Mouse (Mus musculus): Measurements from ENCODE around the gene Aqp5. TPM values are rescaled to one million over a fixed set of nuclear protein-coding genes. Genes with fewer than 3 reads are reported as not detected.

Aqp5 gene
- polyA plus RNA-seq, 1 experiment from 2014 or later, result 0.86 TPM

DNA sequence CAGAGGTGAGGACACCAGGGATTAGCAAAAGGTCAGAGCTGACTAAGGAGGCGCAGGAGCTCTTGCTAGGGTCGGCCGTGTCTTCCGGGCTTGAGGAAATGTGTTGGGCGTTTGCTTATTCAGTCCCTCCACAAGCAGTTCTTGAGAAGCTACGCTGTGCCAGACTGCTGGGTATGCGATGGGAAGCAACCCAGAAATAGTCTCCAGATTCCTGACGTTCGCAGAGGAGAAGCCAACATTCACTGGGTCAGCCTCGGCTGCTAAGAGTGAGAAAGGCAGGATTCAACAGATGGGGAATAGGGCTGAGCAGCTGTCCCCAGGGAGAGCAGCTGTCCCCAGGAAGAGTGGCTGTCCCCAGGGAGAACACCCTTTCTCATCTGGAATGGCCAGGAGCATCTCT lies 21.5 kb upstream of the Aqp5 start:
- Histone ChIP-seq H3K27me3 (replicated peaks; ENCODE audit: control insufficient read depth, insufficient read depth, low read length) (no peaks in the 10 kb centered on the region), H3K36me3 (ENCODE audit: control insufficient read depth, insufficient read depth) (no peaks in the 10 kb centered on the region), H3K4me1 (replicated peaks; ENCODE audit: control insufficient read depth, insufficient read depth, low read length) (no peaks in the 10 kb centered on the region), H3K9me3 (ENCODE audit: control insufficient read depth, low read length) (no peaks in the 10 kb centered on the region), H3K4me2 (ENCODE audit: low read length) (no peak overlapping the region), H3K9ac (replicated peaks; ENCODE audit: low read depth, low read length) (no peak overlapping the region), H3K4me3 (replicated peaks; ENCODE audit: low read length) (no peak overlapping the region), H3K27ac (ENCODE audit: low read length) (no peak overlapping the region)
- 78% methylated on average over 10 of the region's 10 CpGs for WGBS
- no peak for ATAC-seq

DNA sequence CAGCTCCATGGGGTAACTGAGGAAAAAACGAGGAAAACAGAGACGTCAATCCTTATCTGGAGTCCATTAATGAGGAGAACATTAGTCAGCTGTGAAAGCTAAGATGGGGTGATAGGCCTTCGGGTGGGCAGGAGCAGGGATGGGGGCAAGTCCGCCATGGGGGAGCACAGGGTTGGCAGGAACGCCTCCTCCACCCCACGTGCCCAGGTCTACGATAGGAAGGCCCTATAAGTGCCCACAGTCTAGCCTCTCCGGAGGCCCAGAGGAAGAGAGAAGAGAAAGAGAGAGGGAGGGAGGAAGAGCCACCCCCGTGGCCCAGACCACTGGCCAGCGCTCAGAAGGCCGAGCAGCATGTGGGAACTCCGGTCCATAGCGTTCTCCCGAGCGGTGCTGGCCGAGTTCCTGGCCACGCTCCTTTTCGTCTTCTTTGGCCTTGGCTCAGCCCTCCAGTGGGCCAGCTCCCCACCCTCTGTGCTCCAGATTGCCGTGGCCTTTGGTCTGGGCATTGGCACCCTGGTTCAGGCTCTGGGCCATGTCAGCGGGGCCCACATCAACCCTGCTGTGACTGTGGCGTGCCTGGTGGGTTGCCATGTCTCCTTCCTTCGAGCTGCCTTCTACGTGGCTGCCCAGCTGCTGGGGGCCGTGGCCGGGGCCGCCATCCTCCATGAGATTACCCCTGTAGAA lies 11.6 kb upstream of the Aqp5 start, which contains the start of gene Aqp2:
Gene Aqp2, plus strand, starts transcription at position 254 of the 684 bp plus-strand sequence.
- Histone ChIP-seq H3K4me3 (replicated peaks; ENCODE audit: low read length) (no peak within 1 kb of the TSS), H3K9ac (replicated peaks; ENCODE audit: low read depth, low read length) (no peak within 1 kb of the TSS), H3K27ac (ENCODE audit: low read length) (no peak within 1 kb of the TSS), H3K4me2 (ENCODE audit: low read length) (no peak within 1 kb of the TSS), H3K4me1 (replicated peaks; ENCODE audit: control insufficient read depth, insufficient read depth, low read length) (peaks cover 12% of the 10 kb centered on the region), H3K9me3 (ENCODE audit: control insufficient read depth, low read length) (no peaks in the 10 kb centered on the region), H3K27me3 (replicated peaks; ENCODE audit: control insufficient read depth, insufficient read depth, low read length) (peaks cover 22% of the 10 kb centered on the region), H3K36me3 (ENCODE audit: control insufficient read depth, insufficient read depth) (no peaks in the 10 kb centered on the region)
- WGBS, result 84% methylated on average over 26 of the region's 26 CpGs
- no peak for ATAC-seq

- H3K9ac ChIP-seq (replicated peaks; ENCODE audit: low read depth, low read length), result peak overlapping the region; percentile 56
- H3K27me3 ChIP-seq (replicated peaks; ENCODE audit: control insufficient read depth, insufficient read depth, low read length), result peaks cover 63% of the 10 kb centered on the region
These were observed 6.9 kb upstream of the Aqp5 start for GRCm38 (mm10) chr15:99583463-99584344.

DNA sequence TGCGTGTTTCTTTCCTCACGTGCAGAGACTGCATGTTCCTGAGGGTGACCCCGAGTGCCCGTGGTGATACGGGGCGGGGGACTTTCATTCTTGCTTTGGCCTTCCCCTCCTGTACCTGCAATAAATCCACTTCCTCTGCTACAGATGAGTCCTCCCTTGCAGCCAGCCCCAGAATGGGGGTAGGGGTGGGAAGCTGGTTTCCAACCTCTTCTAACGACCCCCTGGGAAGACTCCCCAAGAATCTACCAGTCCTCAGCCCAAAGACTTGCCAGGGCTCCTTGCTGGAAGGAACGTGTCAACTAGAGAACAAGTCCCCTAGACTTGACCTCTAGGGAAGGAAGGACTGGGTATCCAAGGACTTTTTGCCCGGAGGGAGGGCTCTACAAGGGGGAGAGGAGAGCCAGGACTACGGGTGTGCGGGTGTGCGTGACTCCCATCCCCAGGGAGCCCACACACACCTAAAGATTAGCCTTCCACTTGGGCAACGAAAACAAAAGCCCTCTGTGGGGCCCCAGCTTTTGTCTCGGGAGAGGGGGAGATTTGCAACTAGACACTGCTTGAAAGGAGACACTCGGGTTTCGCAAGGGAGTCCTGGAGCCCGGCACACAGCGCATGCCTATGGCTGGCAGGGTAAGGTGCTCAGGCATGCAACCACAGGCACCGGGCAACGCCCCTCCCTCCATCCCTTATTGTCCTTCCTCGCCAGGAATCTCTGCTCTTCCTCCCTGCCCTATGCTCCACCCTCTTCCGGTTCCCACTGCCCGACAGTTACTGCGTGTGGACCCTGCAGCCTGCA lies 6.0 kb upstream of the Aqp5 start:
- whole genome bisulfite sequencing, result 2% methylated on average over 24 of the region's 24 CpGs
- no peaks in the 10 kb centered on the region for H3K9me3 ChIP-seq (ENCODE audit: control insufficient read depth, low read length)
- H3K4me1 ChIP-seq (replicated peaks; ENCODE audit: control insufficient read depth, insufficient read depth, low read length), result peaks cover 23% of the 10 kb centered on the region
- H3K9ac ChIP-seq (replicated peaks; ENCODE audit: low read depth, low read length), result peak overlapping the region; percentile 12; the same call in 1 of the 2 replicates
- H3K27ac ChIP-seq (ENCODE audit: low read length), result no peak overlapping the region
- no peak for ATAC-seq
- peaks cover 72% of the 10 kb centered on the region for H3K27me3 ChIP-seq (replicated peaks; ENCODE audit: control insufficient read depth, insufficient read depth, low read length)
- H3K4me3 ChIP-seq (replicated peaks; ENCODE audit: low read length), result peak overlapping the region; percentile 10
- H3K4me2 ChIP-seq (ENCODE audit: low read length), result peak overlapping the region; percentile 35
- H3K36me3 ChIP-seq (ENCODE audit: control insufficient read depth, insufficient read depth), result no peaks in the 10 kb centered on the region

More at GRCm38 (mm10) chr15:99583463-99584344, 6.9 kb upstream of the Aqp5 start:
- ATAC-seq, result peak; percentile 63
- under 1% methylated on average over 51 of the region's 54 CpGs for WGBS
- Histone ChIP-seq H3K4me3 (replicated peaks; ENCODE audit: low read length) (peak overlapping the region; percentile 34), H3K4me1 (replicated peaks; ENCODE audit: control insufficient read depth, insufficient read depth, low read length) (peaks cover 23% of the 10 kb centered on the region), H3K9me3 (ENCODE audit: control insufficient read depth, low read length) (no peaks in the 10 kb centered on the region), H3K36me3 (ENCODE audit: control insufficient read depth, insufficient read depth) (no peaks in the 10 kb centered on the region), H3K27ac (ENCODE audit: low read length) (no peak overlapping the region), H3K4me2 (ENCODE audit: low read length) (peak overlapping the region; percentile 55)

DNA sequence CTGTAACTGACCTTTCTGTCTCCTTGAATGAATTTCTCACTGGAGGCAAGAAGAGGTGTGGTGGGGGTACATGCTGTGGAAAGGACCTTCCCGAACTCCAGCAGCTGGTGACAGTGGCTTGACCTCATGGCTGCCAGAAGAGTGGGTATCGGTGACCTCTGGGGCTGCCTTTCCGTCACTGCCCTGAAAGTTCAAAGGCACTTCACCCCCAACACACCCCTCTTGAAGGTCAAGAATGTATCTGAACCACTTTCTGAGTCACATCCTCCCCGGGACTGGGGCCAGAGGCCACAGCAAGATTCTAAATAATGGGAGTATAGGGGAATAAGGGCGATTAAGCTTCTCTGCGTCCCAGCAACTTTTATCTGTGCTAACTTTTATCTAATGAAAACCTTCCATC lies 4.8 kb upstream of the Aqp5 start:
- WGBS, result 75% methylated on average over 6 of the region's 6 CpGs
- no peak overlapping the region for H3K4me2 ChIP-seq (ENCODE audit: low read length)
- no peaks in the 10 kb centered on the region for H3K36me3 ChIP-seq (ENCODE audit: control insufficient read depth, insufficient read depth)
- no peak overlapping the region for H3K27ac ChIP-seq (ENCODE audit: low read length)
- H3K9ac ChIP-seq (replicated peaks; ENCODE audit: low read depth, low read length), result no peak overlapping the region
- H3K9me3 ChIP-seq (ENCODE audit: control insufficient read depth, low read length), result no peaks in the 10 kb centered on the region
- no peak overlapping the region for H3K4me3 ChIP-seq (replicated peaks; ENCODE audit: low read length)
- ATAC-seq, result no peak
- H3K27me3 ChIP-seq (replicated peaks; ENCODE audit: control insufficient read depth, insufficient read depth, low read length), result peaks cover 81% of the 10 kb centered on the region
- H3K4me1 ChIP-seq (replicated peaks; ENCODE audit: control insufficient read depth, insufficient read depth, low read length), result peaks cover 26% of the 10 kb centered on the region

GRCm38 (mm10) chr15:99586525-99586924 lies 4.1 kb upstream of the Aqp5 start:
- Histone ChIP-seq H3K27me3 (replicated peaks; ENCODE audit: control insufficient read depth, insufficient read depth, low read length) (peaks cover 84% of the 10 kb centered on the region), H3K9me3 (ENCODE audit: control insufficient read depth, low read length) (no peaks in the 10 kb centered on the region), H3K4me1 (replicated peaks; ENCODE audit: control insufficient read depth, insufficient read depth, low read length) (peaks cover 30% of the 10 kb centered on the region), H3K27ac (ENCODE audit: low read length) (no peak overlapping the region), H3K9ac (replicated peaks; ENCODE audit: low read depth, low read length) (no peak overlapping the region), H3K4me3 (replicated peaks; ENCODE audit: low read length) (no peak overlapping the region), H3K36me3 (ENCODE audit: control insufficient read depth, insufficient read depth) (no peaks in the 10 kb centered on the region), H3K4me2 (ENCODE audit: low read length) (no peak overlapping the region)
- WGBS, result 89% methylated on average over 3 of the region's 3 CpGs
- no peak for ATAC-seq

- no peaks in the 10 kb centered on the region for H3K9me3 ChIP-seq (ENCODE audit: control insufficient read depth, low read length)
- H3K27me3 ChIP-seq (replicated peaks; ENCODE audit: control insufficient read depth, insufficient read depth, low read length), result peaks cover 91% of the 10 kb centered on the region
- H3K27ac ChIP-seq (ENCODE audit: low read length), result no peak overlapping the region
- no peaks in the 10 kb centered on the region for H3K36me3 ChIP-seq (ENCODE audit: control insufficient read depth, insufficient read depth)
- no peak overlapping the region for H3K4me2 ChIP-seq (ENCODE audit: low read length)
- 2% methylated on average over 9 of the region's 9 CpGs for WGBS
- no peak overlapping the region for H3K4me3 ChIP-seq (replicated peaks; ENCODE audit: low read length)
- H3K4me1 ChIP-seq (replicated peaks; ENCODE audit: control insufficient read depth, insufficient read depth, low read length), result peaks cover 15% of the 10 kb centered on the region
- no peak overlapping the region for H3K9ac ChIP-seq (replicated peaks; ENCODE audit: low read depth, low read length)
- no peak for ATAC-seq
These were observed 1.3 kb upstream of the Aqp5 start for GRCm38 (mm10) chr15:99589237-99589636.

- Histone ChIP-seq H3K4me2 (ENCODE audit: low read length) (no peak overlapping the region), H3K4me3 (replicated peaks; ENCODE audit: low read length) (no peak overlapping the region), H3K9me3 (ENCODE audit: control insufficient read depth, low read length) (no peaks in the 10 kb centered on the region), H3K27me3 (replicated peaks; ENCODE audit: control insufficient read depth, insufficient read depth, low read length) (peaks cover 90% of the 10 kb centered on the region), H3K4me1 (replicated peaks; ENCODE audit: control insufficient read depth, insufficient read depth, low read length) (peaks cover 10% of the 10 kb centered on the region), H3K27ac (ENCODE audit: low read length) (no peak overlapping the region), H3K9ac (replicated peaks; ENCODE audit: low read depth, low read length) (no peak overlapping the region), H3K36me3 (ENCODE audit: control insufficient read depth, insufficient read depth) (no peaks in the 10 kb centered on the region)
- WGBS, result 16% methylated on average over 7 of the region's 7 CpGs
- no peak for ATAC-seq
These were observed 878 bp upstream of the Aqp5 start for GRCm38 (mm10) chr15:99589704-99590103.

DNA sequence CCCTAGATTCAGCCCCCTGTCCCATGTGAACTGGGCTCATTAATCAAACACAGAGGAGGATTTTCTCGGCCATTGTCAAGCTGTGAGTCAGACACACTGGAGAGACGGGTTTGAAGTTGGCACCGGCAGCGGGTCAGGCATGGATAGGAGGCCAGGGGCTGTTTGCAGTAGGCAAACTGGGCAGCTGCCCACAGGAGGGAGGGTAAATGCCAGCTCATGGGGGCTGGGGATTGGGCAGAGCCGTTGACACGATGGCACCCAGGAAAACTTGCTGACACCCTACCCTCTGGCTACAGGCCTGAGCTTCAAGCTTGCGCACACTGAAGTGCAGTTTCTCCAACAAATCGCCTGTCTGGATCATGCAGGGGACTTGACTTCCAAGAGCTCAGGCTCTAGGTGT lies 1.6 kb downstream of the Aqp5 start:
- H3K36me3 ChIP-seq (ENCODE audit: control insufficient read depth, insufficient read depth), result no peaks in the 10 kb centered on the region
- H3K27ac ChIP-seq (ENCODE audit: low read length), result no peak overlapping the region
- peaks cover 12% of the 10 kb centered on the region for H3K4me1 ChIP-seq (replicated peaks; ENCODE audit: control insufficient read depth, insufficient read depth, low read length)
- H3K9ac ChIP-seq (replicated peaks; ENCODE audit: low read depth, low read length), result no peak overlapping the region
- 44% methylated on average over 8 of the region's 8 CpGs for WGBS
- no peak overlapping the region for H3K4me3 ChIP-seq (replicated peaks; ENCODE audit: low read length)
- no peak overlapping the region for H3K4me2 ChIP-seq (ENCODE audit: low read length)
- no peak for ATAC-seq
- H3K9me3 ChIP-seq (ENCODE audit: control insufficient read depth, low read length), result no peaks in the 10 kb centered on the region
- peaks cover 74% of the 10 kb centered on the region for H3K27me3 ChIP-seq (replicated peaks; ENCODE audit: control insufficient read depth, insufficient read depth, low read length)
